Mouse (Mus musculus) neural tube, embryonic 13.5 days (tissue): Measurements from ENCODE around the gene B9d1. TPM values are rescaled to one million over a fixed set of nuclear protein-coding genes. Genes with fewer than 3 reads are reported as not detected.
A peak's percentile ranks its signal among the peaks of the same experiment; 100 is the strongest.

ENCODE experiments used
- ATAC-seq: fragments of 200-750 bp; cut with Nextera tagmentation; 2 replicates; pipeline ENCODE4 v1.8.0; 2017; ENCODE audit warnings: low read depth, mild to moderate bottlenecking, moderate TSS enrichment, moderate library complexity
- H3K27ac ChIP-seq: fragments of 300-500 bp; sonication (generic); replicated peaks from 2 replicates; pipeline ENCODE4 v1.5.1; 2015; ENCODE audit warnings: moderate library complexity, mild to moderate bottlenecking, inconsistent platforms
- H3K27me3 ChIP-seq: fragments of 300-500 bp; sonication (generic); 2 replicates; pipeline ENCODE4 v1.6.1; 2015; ENCODE audit warnings: mild to moderate bottlenecking, inconsistent platforms
- H3K36me3 ChIP-seq: fragments of 300-500 bp; sonication (generic); 2 replicates; pipeline ENCODE4 v1.6.1; 2015; ENCODE audit warnings: mild to moderate bottlenecking, inconsistent platforms
- H3K4me1 ChIP-seq: fragments of 300-500 bp; sonication (generic); replicated peaks from 2 replicates; pipeline ENCODE4 v1.6.1; 2015; ENCODE audit warnings: inconsistent platforms
- H3K4me2 ChIP-seq: fragments of 300-500 bp; sonication (generic); 2 replicates; pipeline ENCODE4 v1.6.1; 2015; ENCODE audit warnings: inconsistent platforms, mild to moderate bottlenecking, moderate library complexity
- H3K4me3 ChIP-seq: fragments of 300-500 bp; sonication (generic); 2 replicates; pipeline ENCODE4 v1.5.1; 2015; ENCODE audit warnings: mild to moderate bottlenecking, inconsistent platforms
- H3K9ac ChIP-seq: fragments of 300-500 bp; sonication (generic); 2 replicates; pipeline ENCODE4 v1.6.1; 2015; ENCODE audit warnings: moderate library complexity, mild to moderate bottlenecking, inconsistent platforms
- H3K9me3 ChIP-seq: fragments of 300-500 bp; sonication (generic); 2 replicates; pipeline ENCODE4 v1.6.1; 2016; ENCODE audit warnings: inconsistent platforms
- WGBS: fragments of 180-500 bp; shearing (Covaris S2); methylation state at CpG from one replicate; pipeline ENCODE4 v1.1.7; 2015; 5-methylcytosine and 5-hydroxymethylcytosine counted together
- polyA plus RNA-seq: library from polyadenylated mRNA; unstranded; fragments of >200 nt; fragmentation: Nextera tagmentation; extraction: Ambion mirVana; gene quantifications from 2 replicates; pipeline ENCODE4 v1.2.1, GENCODE M21; 2015

The B9d1 gene
- polyA plus RNA-seq = 36.4 and 36.5 TPM in 2 replicates

DNA sequence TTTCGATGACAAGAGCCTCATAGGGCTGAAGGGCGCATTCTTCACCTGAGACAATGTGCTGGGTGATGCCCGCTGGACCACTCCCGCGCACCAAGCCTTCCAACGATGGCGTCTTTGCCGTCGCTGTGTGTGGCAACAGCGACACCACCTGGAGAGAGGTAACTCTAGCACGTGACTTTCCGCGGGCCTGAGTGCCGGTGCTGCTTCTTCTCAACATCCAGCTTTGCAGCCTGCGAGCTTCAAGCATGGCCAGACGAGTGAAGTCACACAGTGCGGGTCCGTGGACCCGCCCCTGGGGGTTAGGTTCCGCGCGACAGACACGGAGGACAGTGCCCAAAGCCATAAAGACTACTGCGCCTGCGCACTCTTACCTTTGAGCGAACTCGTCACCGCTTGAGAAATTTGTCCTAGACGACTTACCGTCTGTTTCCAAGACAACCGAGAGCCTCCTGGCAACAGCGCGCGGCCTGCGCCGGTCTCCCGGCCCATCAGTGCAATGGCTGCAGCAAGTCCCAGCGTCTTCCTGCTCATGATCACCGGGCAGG lies at the start of gene B9d1:
TSS of gene B9d1 (plus strand) at position 432 of the 545 bp plus-strand sequence.
- Histone ChIP-seq H3K9me3 (no peaks in the 10 kb centered on the region), H3K4me1 (peaks cover 24% of the 10 kb centered on the region), H3K9ac (peak within 1 kb of the TSS; percentile 79), H3K36me3 (peaks cover 6% of the 10 kb centered on the region), H3K4me2 (peak within 1 kb of the TSS; percentile 77), H3K27ac (peak within 1 kb of the TSS; percentile 91), H3K27me3 (no peaks in the 10 kb centered on the region), H3K4me3 (peak within 1 kb of the TSS; percentile 66)
- WGBS = under 1% methylated on average over 39 of the region's 39 CpGs
- ATAC-seq = peak; percentile 93

DNA sequence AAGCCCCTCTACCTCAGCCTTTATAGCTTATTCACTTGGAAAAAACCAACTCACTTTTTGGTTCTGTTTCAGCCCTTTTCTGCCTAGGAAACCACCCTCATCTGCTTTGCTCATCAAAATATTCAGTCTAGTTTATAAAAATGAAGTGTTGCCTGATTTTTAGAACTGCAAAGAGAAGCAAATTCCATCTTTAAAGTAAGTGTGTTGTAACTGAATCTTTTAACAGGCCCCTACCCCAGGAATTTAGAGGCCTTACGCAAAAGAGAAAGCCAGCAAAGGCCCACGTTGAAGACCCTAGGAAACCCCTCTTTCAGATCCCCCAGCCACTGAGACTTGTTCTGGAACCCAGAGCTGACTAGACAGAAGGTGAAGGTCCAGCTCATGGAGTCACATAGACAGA lies 40.9 kb upstream of the B9d1 start:
- no peaks in the 10 kb centered on the region for H3K9me3 ChIP-seq
- no peaks in the 10 kb centered on the region for H3K36me3 ChIP-seq
- H3K4me2 ChIP-seq = no peak overlapping the region
- H3K4me3 ChIP-seq = no peak overlapping the region
- ATAC-seq = no peak
- no peaks in the 10 kb centered on the region for H3K27me3 ChIP-seq
- H3K4me1 ChIP-seq = no peaks in the 10 kb centered on the region
- 79% methylated on average over 2 of the region's 2 CpGs for WGBS
- H3K27ac ChIP-seq = no peak overlapping the region
- no peak overlapping the region for H3K9ac ChIP-seq

DNA sequence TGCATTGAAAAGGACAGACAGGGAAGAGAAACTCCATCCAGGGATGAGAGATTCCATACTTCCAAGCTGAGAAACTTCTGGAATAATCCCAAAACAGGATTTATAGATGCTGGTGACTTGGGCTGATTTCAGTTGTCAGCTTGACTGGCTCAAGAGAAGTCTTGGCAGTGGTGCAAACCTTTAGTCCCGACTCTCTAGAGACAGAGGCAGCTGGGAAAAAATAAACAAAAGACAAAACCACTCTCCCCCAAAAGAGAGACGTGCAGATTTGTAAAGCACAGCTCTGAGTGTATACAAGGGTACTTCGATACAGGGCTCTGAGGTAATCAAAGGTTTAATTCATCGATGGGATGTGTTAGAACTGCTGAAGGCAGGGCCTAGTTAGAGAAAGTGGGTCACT lies 39.5 kb upstream of the B9d1 start:
- ATAC-seq = no peak
- no peak overlapping the region for H3K27ac ChIP-seq
- no peaks in the 10 kb centered on the region for H3K36me3 ChIP-seq
- WGBS = 64% methylated on average over 4 of the region's 4 CpGs
- H3K27me3 ChIP-seq = no peaks in the 10 kb centered on the region
- H3K9me3 ChIP-seq = no peaks in the 10 kb centered on the region
- no peaks in the 10 kb centered on the region for H3K4me1 ChIP-seq
- no peak overlapping the region for H3K9ac ChIP-seq
- H3K4me2 ChIP-seq = no peak overlapping the region
- H3K4me3 ChIP-seq = no peak overlapping the region

DNA sequence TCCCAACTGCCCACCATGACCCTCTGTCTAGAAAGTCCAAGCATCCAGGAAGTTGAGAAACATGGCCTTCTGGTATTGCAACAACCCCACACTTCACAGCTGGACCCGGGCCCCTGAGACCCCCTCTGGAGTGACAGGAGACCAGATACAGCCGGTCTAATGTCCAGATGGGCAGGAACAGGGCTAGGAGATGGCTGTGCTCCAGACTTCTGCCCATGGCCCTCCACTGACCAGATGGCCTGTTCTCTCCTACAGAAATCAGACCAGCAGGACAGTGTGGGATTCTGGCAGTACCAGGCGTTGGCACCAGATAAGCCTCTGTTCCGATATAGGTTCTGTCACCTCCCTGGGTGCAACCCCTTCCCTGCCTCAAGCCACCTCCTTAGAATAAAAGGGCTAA lies 36.4 kb upstream of the B9d1 start:
- H3K36me3 ChIP-seq = no peaks in the 10 kb centered on the region
- H3K4me2 ChIP-seq = no peak overlapping the region
- H3K27ac ChIP-seq = no peak overlapping the region
- no peak for ATAC-seq
- no peaks in the 10 kb centered on the region for H3K4me1 ChIP-seq
- no peak overlapping the region for H3K4me3 ChIP-seq
- H3K9ac ChIP-seq = no peak overlapping the region
- 91% methylated on average over 4 of the region's 4 CpGs for WGBS
- H3K27me3 ChIP-seq = no peaks in the 10 kb centered on the region
- H3K9me3 ChIP-seq = no peaks in the 10 kb centered on the region

DNA sequence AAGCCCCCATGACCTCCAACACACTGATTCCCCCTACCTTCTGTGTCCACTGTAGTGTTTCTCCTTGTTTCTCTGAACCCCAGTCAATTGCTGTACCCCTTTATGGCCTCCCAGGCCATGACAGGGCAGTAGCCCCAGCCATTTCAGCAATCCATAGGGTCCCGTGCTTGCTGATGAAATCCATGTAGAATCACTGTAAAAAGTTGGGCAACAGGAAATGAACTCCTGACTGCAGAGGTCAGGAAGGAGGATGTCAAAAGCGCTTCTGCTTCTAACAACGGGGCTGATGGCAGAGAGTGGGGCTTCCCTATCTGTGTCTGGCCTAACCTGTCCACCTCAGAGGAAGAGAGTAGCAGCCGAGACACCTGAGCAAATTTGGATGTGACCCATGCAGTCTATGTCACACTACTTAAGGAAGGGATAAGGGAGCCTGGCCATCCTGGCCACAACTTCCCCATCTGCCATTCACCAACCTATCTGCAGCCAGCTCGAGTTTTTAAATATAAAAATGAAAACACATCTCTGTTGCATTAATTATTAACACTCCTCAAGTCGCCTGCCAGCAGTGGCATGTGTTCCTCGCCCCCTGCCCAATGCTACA lies 35.5 kb upstream of the B9d1 start:
- Histone ChIP-seq H3K4me1 (no peaks in the 10 kb centered on the region), H3K4me3 (no peak overlapping the region), H3K9me3 (no peaks in the 10 kb centered on the region), H3K36me3 (no peaks in the 10 kb centered on the region), H3K27me3 (no peaks in the 10 kb centered on the region), H3K4me2 (no peak overlapping the region), H3K27ac (no peak overlapping the region), H3K9ac (no peak overlapping the region)
- ATAC-seq = no peak
- WGBS = 70% methylated on average over 7 of the region's 7 CpGs

DNA sequence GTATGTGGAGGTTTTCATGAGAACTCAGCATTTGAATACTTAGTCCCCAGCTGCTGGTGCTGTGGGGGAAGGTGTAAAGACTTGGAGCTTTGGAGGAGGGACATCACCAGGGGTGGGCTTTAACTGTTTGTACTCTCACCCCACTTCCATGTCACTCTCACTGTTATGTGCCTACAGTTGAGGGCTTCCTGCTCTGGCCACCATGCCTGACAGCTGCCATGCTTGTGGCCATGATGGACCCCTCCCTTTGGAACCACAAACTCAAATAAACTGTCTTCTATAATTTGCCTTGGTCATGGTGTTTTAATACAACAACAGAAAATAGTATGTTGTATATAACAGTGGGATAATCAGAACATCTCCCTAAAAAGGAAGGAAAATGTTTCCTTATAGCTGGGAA lies 34.1 kb upstream of the B9d1 start:
- no peaks in the 10 kb centered on the region for H3K27me3 ChIP-seq
- H3K9me3 ChIP-seq = no peaks in the 10 kb centered on the region
- no peaks in the 10 kb centered on the region for H3K4me1 ChIP-seq
- H3K36me3 ChIP-seq = no peaks in the 10 kb centered on the region
- H3K9ac ChIP-seq = no peak overlapping the region
- no peak for ATAC-seq
- no peak overlapping the region for H3K27ac ChIP-seq
- H3K4me2 ChIP-seq = no peak overlapping the region
- no peak overlapping the region for H3K4me3 ChIP-seq

DNA sequence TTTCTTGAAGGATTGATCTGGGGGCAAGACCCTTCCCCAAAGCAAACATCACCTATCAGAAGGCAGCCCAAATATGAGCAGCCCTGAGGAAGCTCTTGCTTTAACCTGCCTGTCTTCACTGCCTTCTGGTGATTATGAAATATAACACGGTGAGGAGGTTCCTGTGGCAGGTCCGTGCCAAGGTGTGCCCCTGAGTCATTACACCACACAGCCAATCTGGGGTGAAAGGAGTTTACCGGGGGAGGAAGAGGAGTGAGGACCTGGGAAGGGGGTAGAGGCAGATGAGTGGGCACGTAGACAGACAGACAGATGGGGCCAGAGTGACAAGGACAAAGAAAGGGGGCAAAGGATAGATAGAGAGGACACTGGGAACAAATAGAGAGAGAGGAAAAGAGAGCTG lies 31.3 kb upstream of the B9d1 start:
- no peaks in the 10 kb centered on the region for H3K27me3 ChIP-seq
- no peak overlapping the region for H3K4me3 ChIP-seq
- no peak overlapping the region for H3K9ac ChIP-seq
- H3K27ac ChIP-seq = no peak overlapping the region
- no peaks in the 10 kb centered on the region for H3K36me3 ChIP-seq
- ATAC-seq = no peak
- peaks cover 14% of the 10 kb centered on the region for H3K4me1 ChIP-seq
- H3K4me2 ChIP-seq = no peak overlapping the region
- WGBS = 76% methylated on average over 4 of the region's 4 CpGs
- no peaks in the 10 kb centered on the region for H3K9me3 ChIP-seq

DNA sequence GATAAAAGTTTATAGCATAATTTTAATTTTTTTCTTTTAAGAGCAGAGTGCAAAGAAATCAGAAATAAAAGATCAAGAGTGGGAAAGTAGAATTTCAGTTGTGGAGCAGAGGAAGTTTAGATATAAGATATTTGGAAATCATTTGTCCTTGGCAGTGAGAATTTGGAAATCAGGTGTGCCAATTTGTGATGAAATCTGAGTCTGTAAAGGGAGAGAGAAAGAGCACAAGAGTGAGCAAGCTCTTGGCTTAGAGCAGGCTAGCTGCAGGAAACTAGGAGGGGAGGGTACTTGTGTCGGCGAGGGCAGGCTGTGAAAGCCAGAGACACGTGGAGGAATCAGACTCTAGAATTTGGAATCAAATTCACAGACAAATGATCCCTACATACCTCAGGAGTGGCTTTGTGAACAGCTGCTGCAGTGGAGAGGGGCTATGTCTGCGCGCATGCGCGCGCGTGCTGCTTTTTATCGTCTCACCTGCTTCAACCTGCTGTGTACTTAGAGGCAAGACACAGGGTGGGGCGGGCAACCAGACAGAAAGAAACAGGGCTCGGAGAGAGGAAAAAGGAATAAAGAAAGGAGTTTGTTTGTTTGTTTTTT lies 28.1 kb upstream of the B9d1 start:
- no peak overlapping the region for H3K4me3 ChIP-seq
- H3K9ac ChIP-seq = 0 out of 2 replicates have a peak overlapping the region, but pooled peaks have one; percentile 27
- no peaks in the 10 kb centered on the region for H3K27me3 ChIP-seq
- no peaks in the 10 kb centered on the region for H3K36me3 ChIP-seq
- peaks cover 14% of the 10 kb centered on the region for H3K4me1 ChIP-seq
- H3K27ac ChIP-seq = no peak overlapping the region
- 68% methylated on average over 12 of the region's 12 CpGs for WGBS
- no peak for ATAC-seq
- no peaks in the 10 kb centered on the region for H3K9me3 ChIP-seq
- peak overlapping the region; percentile 29 for H3K4me2 ChIP-seq

DNA sequence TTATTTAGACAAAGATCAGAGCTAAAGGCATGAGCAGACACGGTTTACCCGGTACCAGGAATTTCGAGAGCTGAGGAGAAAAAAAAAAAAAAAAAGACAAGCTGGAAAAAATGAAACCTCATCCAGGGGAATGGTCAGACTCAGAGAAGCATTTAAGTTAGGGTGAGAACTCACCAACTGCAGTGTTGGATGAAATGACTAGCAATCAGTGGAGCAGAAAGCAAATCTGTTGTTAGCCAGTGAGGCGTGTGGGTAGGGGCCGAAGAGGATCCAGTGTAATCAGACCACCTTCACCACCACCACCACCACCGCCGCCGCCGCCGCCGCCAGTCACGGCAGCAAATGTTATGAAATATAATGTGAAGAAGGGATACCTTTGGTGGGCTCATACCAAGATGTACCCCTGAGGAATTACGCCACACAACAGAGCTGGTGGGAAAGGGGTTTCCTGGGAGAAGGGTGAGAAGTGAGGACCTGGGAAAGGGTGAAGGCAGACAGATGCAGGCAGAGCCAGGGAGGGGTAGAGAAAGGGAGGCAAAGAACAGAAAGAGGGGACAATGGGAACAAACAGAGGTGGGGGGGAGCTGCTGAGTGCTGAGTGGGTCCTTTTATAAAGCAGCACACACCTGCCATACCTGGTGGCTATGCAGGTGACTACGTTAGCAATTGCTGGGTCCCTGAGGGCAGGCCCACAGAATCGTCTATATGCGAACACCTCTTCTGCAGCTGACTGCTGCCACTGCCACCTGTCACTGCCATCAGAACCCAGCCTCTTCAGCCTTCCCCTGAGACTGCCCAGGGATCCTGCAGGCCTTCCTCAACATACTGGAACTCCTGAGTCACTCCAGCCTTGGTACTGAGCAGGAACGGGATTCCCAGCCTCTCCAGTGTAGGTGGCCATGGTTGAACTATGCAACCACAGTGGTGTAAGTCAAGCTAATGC lies 27.1 kb upstream of the B9d1 start:
- WGBS = 64% methylated on average over 17 of the region's 17 CpGs

DNA sequence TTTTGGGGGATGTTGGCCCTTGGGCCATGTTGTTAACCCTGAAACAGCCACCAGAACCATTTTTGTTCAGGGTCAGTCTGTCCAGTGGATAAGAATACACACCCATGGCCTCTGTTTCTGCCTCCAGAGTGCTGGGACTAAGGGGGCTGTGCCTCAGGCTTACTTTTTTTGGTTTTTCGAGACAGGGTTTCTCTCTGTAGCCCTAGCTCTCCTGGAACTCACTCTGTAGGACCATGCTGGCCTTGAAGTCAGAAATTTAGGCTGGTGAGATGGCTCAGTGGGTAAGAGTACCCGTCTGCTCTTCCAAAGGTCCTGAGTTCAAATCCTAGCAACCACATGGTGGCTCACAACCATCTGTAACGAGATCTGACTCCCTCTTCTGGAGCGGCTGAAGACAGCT lies 26.2 kb upstream of the B9d1 start:
- Histone ChIP-seq H3K4me2 (no peak overlapping the region), H3K4me1 (peaks cover 22% of the 10 kb centered on the region), H3K4me3 (no peak overlapping the region), H3K36me3 (no peaks in the 10 kb centered on the region), H3K27ac (no peak overlapping the region), H3K9me3 (no peaks in the 10 kb centered on the region), H3K9ac (no peak overlapping the region), H3K27me3 (no peaks in the 10 kb centered on the region)
- ATAC-seq = no peak
- WGBS = 83% methylated on average over 4 of the region's 4 CpGs

More for the DNA sequence above, 27.1 kb upstream of the B9d1 start:
- ATAC-seq = no peak
- Histone ChIP-seq H3K4me2 (no peak overlapping the region), H3K27me3 (no peaks in the 10 kb centered on the region), H3K4me3 (no peak overlapping the region), H3K27ac (no peak overlapping the region), H3K36me3 (no peaks in the 10 kb centered on the region), H3K4me1 (peaks cover 14% of the 10 kb centered on the region), H3K9ac (peak overlapping the region; percentile 27; the same call in 1 of the 2 replicates), H3K9me3 (no peaks in the 10 kb centered on the region)

DNA sequence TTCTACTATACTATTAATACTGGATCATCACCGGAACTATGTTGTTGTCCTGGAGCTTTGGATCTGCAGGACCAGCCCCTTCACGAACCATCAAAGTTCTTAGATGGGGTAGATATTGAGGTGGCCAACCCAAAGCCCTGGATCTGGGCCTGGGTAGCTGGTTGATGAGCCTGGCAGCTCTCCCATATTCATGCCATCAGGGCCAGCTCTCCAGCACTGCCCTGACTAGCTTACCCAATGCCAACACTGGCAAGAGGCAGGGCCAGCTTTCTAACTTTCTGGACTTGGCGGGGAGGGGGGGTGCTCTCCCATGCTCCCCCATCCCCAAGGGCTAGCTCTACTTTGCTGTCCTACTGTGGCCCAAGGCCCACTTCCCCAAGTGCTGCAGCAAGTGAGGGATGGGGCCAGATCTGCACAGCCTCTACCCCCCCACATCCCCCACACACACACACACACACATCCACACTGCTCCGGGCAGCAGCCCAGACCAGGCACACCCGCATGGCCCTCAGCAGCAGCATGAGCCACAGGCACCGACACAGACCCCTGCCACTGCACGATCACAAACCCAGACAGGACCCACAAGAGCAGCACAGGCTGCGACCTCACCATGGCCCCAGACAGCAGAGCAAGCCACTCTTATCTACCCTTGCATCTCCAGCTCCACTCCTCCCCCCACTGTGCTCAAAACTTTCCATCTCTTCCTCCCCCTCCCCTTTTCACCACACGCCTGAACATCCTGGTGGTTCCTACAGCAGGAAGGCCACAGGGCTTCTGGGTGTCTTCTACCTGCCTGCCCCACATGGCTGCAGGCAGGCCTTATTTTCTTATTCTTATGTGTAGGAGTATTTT lies 23.5 kb upstream of the B9d1 start:
- Histone ChIP-seq H3K27ac (no peak overlapping the region), H3K4me1 (peaks cover 49% of the 10 kb centered on the region), H3K9ac (no peak overlapping the region), H3K36me3 (no peaks in the 10 kb centered on the region), H3K4me3 (no peak overlapping the region), H3K9me3 (no peaks in the 10 kb centered on the region), H3K4me2 (no peak overlapping the region), H3K27me3 (no peaks in the 10 kb centered on the region)
- ATAC-seq = no peak
- WGBS = 84% methylated on average over 9 of the region's 9 CpGs
